Mouse (Mus musculus) C2C12 (cell line): Measurements from ENCODE around the gene Ren1.

Source experiments
- CTCF ChIP-seq: IDR thresholded peaks from one replicate; pipeline ENCODE4 v1.5.1; 2011; ENCODE audit not compliant: control insufficient read depth, insufficient read depth, insufficient read length
- MAX ChIP-seq: IDR thresholded peaks from one replicate; pipeline ENCODE4 v1.6.1; 2011; ENCODE audit warnings: mild to moderate bottlenecking, control low read depth
- MYOD1 ChIP-seq: IDR thresholded peaks from one replicate; pipeline ENCODE4 v1.6.1; 2011; ENCODE audit warnings: low read depth; ENCODE audit not compliant: control insufficient read depth, insufficient read length
- USF1 ChIP-seq: IDR thresholded peaks from one replicate; pipeline ENCODE4 v1.6.1; 2011; ENCODE audit warnings: low read depth, mild to moderate bottlenecking, control low read depth, moderate library complexity

- TF ChIP-seq CTCF (no peak), MAX (no peak), MYOD1 (no peak), USF1 (no peak)
Observed at GRCm38 (mm10) chr1:133328896-133329637, 21.2 kb upstream of the Ren1 start.
